Mouse (Mus musculus) midbrain, embryonic 14.5 days (tissue): ENCODE measurements around the gene Hnf1a. TPM values are rescaled to one million over a fixed set of nuclear protein-coding genes. Genes with fewer than 3 reads are reported as not detected.

Experiments used
- ATAC-seq: fragments of 200-750 bp; cut with Nextera tagmentation; 2 replicates; pipeline ENCODE4 v1.8.0; 2017; ENCODE audit warnings: moderate number of reproducible peaks, moderate library complexity; ENCODE audit not compliant: low FRiP score, low TSS enrichment
- DNase-seq: peaks from one replicate; pipeline ENCODE4 v3.0.0-alpha.2; 2015
- H3K27ac ChIP-seq: fragments of 300-500 bp; sonication (generic); replicated peaks from 2 replicates; pipeline ENCODE4 v1.5.1; 2014; ENCODE audit warnings: mild to moderate bottlenecking, low read depth, low read length, moderate library complexity
- H3K27me3 ChIP-seq: fragments of 300-500 bp; sonication (generic); 2 replicates; pipeline ENCODE4 v1.6.1; 2014; ENCODE audit warnings: low read length, control low read depth, mixed read lengths; ENCODE audit not compliant: control insufficient read depth, insufficient read depth
- H3K36me3 ChIP-seq: fragments of 300-500 bp; sonication (generic); 2 replicates; pipeline ENCODE4 v1.6.1; 2014; ENCODE audit warnings: low read length, control low read depth; ENCODE audit not compliant: control insufficient read depth, insufficient read depth
- H3K4me1 ChIP-seq: fragments of 300-500 bp; sonication (generic); 2 replicates; pipeline ENCODE4 v1.6.1; 2014; ENCODE audit warnings: mild to moderate bottlenecking, antibody characterized with exemption, low read length, control low read depth; ENCODE audit not compliant: control insufficient read depth, insufficient read depth
- H3K4me2 ChIP-seq: fragments of 300-500 bp; sonication (generic); 2 replicates; pipeline ENCODE4 v1.6.1; 2014; ENCODE audit warnings: mild to moderate bottlenecking, low read length, moderate library complexity
- H3K4me3 ChIP-seq: fragments of 300-500 bp; sonication (generic); replicated peaks from 2 replicates; pipeline ENCODE4 v1.5.1; 2014; ENCODE audit warnings: low read depth, low read length
- H3K9ac ChIP-seq: fragments of 300-500 bp; sonication (generic); replicated peaks from 2 replicates; pipeline ENCODE4 v1.6.1; 2014; ENCODE audit warnings: mild to moderate bottlenecking, low read length, moderate library complexity
- H3K9me3 ChIP-seq: fragments of 300-500 bp; sonication (generic); 2 replicates; pipeline ENCODE4 v1.6.1; 2016; ENCODE audit warnings: low read length, control low read depth, mixed read lengths; ENCODE audit not compliant: control insufficient read depth
- WGBS: fragments of 180-500 bp; shearing (Covaris S2); extraction: QIAGEN DNeasy Blood & Tissue Kit; methylation state at CpG from one replicate; pipeline ENCODE4 v1.1.7; 2014; 5-methylcytosine and 5-hydroxymethylcytosine counted together
- polyA plus RNA-seq: library from polyadenylated mRNA; unstranded; fragments of >200 nt; fragmentation: Nextera tagmentation; extraction: Ambion mirVana; gene quantifications from 2 replicates; pipeline ENCODE4 v1.2.1, GENCODE M21; 2014

Gene Hnf1a
- polyA plus RNA-seq, 1 experiment from 2014 or later, result not detected

DNA sequence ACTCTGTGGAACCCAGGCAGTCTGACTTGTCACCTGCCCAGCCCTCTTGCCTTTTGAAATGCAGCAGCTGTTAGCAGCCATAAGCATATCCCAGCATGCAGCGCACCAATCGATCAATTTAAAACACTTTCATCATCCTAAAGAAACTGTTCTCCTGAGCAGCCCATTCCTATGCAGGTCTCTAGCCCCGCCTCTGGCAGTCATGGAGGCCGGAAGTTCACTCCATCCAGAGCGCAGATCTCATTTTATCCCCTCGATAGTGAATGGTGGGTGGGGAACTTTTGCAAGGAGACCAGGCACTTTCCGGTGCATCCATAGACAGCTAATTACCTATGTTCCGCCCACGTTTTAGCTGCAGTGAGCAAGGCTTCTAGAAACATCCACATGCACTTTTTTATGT, 1.3 kb upstream of the Hnf1a start:
- H3K4me2 ChIP-seq, result no peak overlapping the region
- H3K27ac ChIP-seq, result no peak overlapping the region
- H3K9me3 ChIP-seq, result no peaks in the 10 kb centered on the region
- H3K9ac ChIP-seq, result no peak overlapping the region
- H3K27me3 ChIP-seq, result no peaks in the 10 kb centered on the region
- DNase-seq (no peak), ATAC-seq (no peak)
- no peaks in the 10 kb centered on the region for H3K4me1 ChIP-seq
- no peak overlapping the region for H3K4me3 ChIP-seq
- WGBS, result 87% methylated on average over 9 of the region's 9 CpGs
- H3K36me3 ChIP-seq, result no peaks in the 10 kb centered on the region

DNA sequence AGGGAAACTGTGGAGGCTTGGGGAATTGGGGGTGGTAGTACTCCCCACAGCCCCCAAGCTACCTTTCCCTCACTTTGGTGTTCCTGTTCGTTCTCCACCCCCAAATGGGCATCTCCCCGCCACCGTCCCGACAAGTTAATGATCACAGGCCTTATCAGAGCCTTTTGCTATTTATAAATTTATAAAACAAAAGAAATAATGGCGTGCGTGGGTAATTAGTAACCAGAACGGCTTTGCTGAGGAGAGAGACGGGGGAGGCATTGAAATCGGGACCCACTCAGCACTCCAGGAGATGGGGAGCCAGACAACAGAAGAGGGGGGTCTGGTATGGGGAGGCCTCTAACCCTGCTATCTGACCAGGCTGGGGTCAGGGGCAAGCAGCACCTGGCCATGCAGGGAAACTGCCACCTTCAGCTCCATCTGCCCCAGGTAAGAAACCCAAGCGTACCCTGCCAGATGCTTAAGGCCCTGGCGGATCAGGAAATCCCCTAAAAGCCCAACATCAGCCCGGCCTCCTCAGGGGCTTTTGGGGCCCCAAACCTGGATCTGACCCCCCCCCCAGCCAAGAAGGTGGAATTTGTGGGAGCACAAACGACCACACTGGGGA, 1.2 kb downstream of the Hnf1a start:
- Histone ChIP-seq H3K4me1 (no peaks in the 10 kb centered on the region), H3K9ac (no peak overlapping the region), H3K36me3 (no peaks in the 10 kb centered on the region), H3K9me3 (no peaks in the 10 kb centered on the region), H3K27ac (no peak overlapping the region), H3K4me3 (no peak overlapping the region), H3K4me2 (no peak overlapping the region), H3K27me3 (no peaks in the 10 kb centered on the region)
- ATAC-seq (no peak), DNase-seq (no peak)
- WGBS, result 66% methylated on average over 13 of the region's 13 CpGs

DNA sequence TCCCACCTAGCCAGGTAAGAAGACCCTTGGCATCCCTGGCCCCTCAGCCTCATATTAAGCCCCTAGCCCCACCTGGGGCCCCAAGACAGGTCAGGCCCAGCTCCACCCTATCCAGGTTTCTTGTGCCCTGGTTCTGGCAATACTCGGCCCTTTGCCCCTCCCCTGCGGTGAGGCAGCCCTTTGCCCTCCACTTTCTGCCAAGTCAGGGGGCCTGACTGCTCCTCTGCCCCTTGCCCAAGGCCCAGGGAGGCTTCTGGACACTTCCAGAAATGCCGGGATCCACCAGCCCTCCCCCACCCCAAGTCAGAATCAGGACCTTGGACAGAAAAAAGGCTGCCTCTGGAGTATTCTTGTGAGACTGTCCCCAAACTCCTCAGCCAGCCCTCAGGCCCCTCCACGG, 1.8 kb downstream of the Hnf1a start:
- no peak overlapping the region for H3K9ac ChIP-seq
- H3K27me3 ChIP-seq, result no peaks in the 10 kb centered on the region
- 13% methylated on average over 4 of the region's 4 CpGs for WGBS
- no peaks in the 10 kb centered on the region for H3K36me3 ChIP-seq
- ATAC-seq, result no peak
- H3K4me3 ChIP-seq, result no peak overlapping the region
- no peaks in the 10 kb centered on the region for H3K4me1 ChIP-seq
- no peak for DNase-seq
- no peak overlapping the region for H3K4me2 ChIP-seq
- no peak overlapping the region for H3K27ac ChIP-seq
- no peaks in the 10 kb centered on the region for H3K9me3 ChIP-seq

DNA sequence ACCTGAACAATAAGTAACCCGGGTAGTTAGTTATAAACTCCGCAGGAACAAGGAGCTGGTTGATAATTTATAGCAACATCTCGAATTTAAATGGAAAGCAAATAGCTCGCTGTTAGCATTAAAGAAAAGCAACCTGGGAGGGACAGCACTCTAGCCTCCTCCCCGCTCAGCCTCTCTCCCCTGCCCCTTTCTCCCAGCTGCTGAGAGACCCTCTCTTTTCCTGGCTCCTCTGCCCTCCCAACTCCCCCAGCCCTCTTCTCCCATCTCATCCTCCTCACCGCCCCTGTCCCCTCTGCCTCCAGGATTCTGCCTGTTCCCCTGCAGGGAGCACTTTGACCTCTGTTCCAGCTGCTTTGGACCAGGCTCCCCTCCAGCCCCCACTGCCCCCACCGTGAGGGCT, 2.2 kb downstream of the Hnf1a start:
- ATAC-seq (no peak), DNase-seq (no peak)
- no peaks in the 10 kb centered on the region for H3K27me3 ChIP-seq
- no peaks in the 10 kb centered on the region for H3K4me1 ChIP-seq
- no peak overlapping the region for H3K27ac ChIP-seq
- no peaks in the 10 kb centered on the region for H3K9me3 ChIP-seq
- no peak overlapping the region for H3K4me3 ChIP-seq
- WGBS, result 22% methylated on average over 7 of the region's 7 CpGs
- H3K9ac ChIP-seq, result no peak overlapping the region
- H3K36me3 ChIP-seq, result no peaks in the 10 kb centered on the region
- no peak overlapping the region for H3K4me2 ChIP-seq

DNA sequence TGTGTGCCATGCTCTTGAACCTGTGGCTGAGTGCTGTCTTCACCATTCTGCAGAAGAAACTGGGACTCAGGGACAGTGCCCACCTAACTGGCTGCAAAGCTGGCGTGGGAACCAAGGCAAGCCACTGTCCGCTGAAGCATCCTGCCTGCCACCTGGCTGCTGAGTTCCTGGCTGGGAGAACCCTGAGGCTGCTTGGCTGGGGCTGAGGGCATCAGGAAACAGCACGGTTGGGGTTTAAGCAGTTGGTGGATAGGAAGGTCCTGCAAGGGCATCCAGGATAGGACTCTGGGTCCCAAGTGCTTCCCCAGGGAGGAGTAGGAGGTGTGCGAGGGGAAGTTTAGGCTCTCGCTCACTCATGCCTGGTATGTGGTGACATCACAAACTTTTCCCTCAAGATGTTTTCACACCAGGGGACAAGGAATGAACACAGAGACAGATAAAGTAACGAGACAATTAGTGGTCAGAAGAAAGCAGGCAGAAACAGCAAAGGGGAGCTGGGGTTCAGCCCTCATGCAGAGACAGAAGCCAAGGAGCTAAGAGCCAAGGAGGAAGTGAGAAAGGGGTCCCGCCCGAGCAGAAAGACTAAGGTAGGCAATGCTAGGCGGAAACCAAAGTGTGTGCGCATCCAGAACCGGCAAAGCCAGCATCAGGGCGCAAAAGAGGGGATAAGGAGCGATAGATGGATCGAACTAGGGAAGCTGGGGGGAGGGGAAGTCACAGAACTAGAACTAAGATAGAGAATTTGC, 3.2 kb downstream of the Hnf1a start:
- no peaks in the 10 kb centered on the region for H3K4me1 ChIP-seq
- H3K4me2 ChIP-seq, result no peak overlapping the region
- no peaks in the 10 kb centered on the region for H3K36me3 ChIP-seq
- H3K27ac ChIP-seq, result no peak overlapping the region
- no peak for ATAC-seq
- H3K9ac ChIP-seq, result no peak overlapping the region
- H3K9me3 ChIP-seq, result no peaks in the 10 kb centered on the region
- no peak overlapping the region for H3K4me3 ChIP-seq
- no peak for DNase-seq
- 41% methylated on average over 14 of the region's 14 CpGs for WGBS
- H3K27me3 ChIP-seq, result no peaks in the 10 kb centered on the region

DNA sequence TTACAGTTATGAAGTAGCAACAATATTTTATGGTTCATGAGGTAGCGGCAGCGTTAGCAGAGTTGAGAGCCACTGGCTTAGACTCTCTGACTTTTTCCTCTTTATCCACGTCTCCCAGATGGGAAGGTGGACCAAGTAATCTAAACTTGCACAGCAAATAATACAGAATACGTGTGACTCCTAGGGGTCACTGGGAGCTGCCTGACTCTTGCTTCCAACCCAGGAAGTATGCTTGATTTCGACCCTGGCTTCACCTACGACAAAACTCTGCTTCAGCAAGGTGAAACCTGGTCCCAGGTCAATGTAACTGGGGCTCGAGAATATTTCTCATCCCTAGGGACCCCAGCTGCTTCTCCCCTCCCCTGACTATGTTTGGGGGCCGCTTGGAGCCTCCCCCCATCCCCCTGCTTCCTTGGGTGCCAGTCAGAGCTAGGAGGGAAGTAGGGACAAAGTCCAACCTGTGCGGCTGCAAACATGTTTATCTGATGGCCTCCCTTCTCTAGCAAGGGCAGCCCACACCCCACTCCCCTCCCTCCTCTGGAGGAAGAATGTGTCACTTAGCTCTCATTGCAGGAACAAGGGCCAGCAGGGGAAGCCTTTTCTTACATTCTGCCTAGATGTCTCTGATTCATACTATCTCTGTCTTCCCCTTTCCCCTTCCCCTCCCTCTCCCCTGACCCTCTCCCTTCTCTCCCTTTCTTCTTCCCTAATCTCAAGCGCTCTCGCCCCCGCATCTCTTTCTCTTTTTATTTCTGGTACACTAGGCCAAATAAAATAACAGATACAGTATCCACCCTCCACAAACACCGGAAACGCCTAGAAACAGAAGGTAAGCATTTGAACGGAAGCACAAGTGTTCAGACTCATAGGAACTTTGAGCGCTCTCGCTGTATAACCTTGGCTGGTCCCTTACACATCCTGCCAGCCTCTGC, 5.7 kb downstream of the Hnf1a start:
- no peak for ATAC-seq
- Histone ChIP-seq H3K9me3 (no peaks in the 10 kb centered on the region), H3K27me3 (no peaks in the 10 kb centered on the region), H3K4me3 (no peak overlapping the region), H3K36me3 (no peaks in the 10 kb centered on the region), H3K4me1 (no peaks in the 10 kb centered on the region), H3K9ac (no peak overlapping the region), H3K4me2 (no peak overlapping the region), H3K27ac (no peak overlapping the region)
- DNase-seq, result no peak
- WGBS, result 71% methylated on average over 17 of the region's 17 CpGs

DNA sequence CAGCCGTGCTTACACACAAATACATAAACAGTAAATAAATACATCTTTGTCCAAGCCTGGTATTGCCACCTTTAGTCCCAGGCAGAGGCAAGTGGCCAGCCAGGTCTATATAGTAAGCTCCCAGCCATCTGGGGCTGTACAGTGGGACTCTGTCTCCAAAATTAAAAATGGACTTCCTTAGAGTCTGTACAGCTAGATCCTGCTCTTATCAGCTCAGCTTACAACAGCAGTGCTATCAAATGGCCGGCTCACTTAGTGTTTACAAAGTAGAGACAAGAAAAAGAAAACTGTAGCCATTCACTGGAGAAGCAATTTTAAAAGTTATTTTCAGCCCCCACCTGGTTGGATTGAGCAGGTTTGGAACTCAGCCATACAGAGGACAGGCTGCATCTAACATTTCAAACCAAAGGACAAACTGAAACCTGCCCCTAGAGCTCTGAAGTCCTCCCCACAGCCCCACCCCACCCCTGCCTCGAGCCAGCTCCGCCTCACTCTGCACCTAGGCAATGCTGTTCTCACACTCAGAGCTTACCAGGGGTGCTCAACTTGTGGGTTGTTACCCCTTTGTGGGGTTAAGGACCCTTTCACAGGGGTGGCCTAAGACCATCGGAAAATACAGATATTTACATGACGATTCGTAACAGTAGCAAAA, 6.5 kb downstream of the Hnf1a start:
- Histone ChIP-seq H3K4me2 (no peak overlapping the region), H3K36me3 (no peaks in the 10 kb centered on the region), H3K9ac (no peak overlapping the region), H3K27ac (no peak overlapping the region), H3K4me1 (no peaks in the 10 kb centered on the region), H3K27me3 (no peaks in the 10 kb centered on the region), H3K9me3 (no peaks in the 10 kb centered on the region), H3K4me3 (no peak overlapping the region)
- ATAC-seq (no peak), DNase-seq (no peak)
- 73% methylated on average over 7 of the region's 7 CpGs for WGBS

DNA sequence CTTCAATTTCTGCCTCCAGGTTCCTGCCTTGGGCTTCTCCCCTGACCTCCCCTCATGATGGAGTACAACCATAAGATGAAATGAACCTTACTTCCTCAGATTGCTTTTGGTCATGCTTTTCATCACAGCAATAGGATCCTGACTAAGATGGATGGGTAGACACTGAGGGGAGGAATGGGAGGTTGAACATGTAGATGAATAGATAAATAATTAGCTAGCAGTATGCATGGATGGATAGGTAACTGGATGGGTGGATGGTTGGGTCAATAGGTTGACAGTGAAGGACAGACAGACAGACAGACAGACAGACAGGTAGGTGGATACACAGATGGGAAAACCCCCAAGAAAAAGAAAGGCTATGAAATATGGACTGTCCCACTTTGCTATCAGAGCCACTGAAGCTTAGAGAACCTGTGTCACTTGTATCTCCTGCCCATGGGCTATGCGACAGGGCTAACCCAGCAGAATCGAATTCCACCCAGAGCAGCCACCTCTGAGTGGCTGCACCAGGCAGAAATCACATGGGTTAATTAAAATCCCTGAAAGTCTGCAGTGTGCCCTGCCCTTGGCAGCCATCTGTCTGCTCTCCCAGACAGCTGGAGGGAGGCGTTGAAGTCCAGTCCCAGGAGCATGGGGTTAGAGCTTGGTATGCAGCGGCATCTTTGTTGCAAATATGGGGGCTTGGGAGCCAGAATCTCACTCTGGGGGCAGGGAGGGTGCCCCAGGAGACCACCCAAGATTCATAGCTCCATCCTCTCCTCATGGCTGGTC, 9.1 kb downstream of the Hnf1a start:
- Histone ChIP-seq H3K27me3 (no peaks in the 10 kb centered on the region), H3K9me3 (no peaks in the 10 kb centered on the region), H3K4me2 (no peak overlapping the region), H3K4me3 (no peak overlapping the region), H3K4me1 (no peaks in the 10 kb centered on the region), H3K9ac (no peak overlapping the region), H3K36me3 (no peaks in the 10 kb centered on the region), H3K27ac (no peak overlapping the region)
- WGBS, result 49% methylated on average over 4 of the region's 4 CpGs
- ATAC-seq (no peak), DNase-seq (no peak)
